Mouse (Mus musculus): Measurements from ENCODE around the gene Zbtb1.

- TF ChIP-seq CTCF (IDR thresholded peaks at IDR 0.05) (no peak), EP300 (IDR thresholded peaks at IDR 0.05) (no peak)
Measured at GRCm38 (mm10) chr12:76373991-76374390, 3.9 kb downstream of the Zbtb1 start.
